18 mouse cellular contexts compared by ENCODE assay signal in genomic region chr13:92866680-92867079, GRCm38 (mm10). TPM values are rescaled to one million over a fixed set of nuclear protein-coding genes. Genes with fewer than 3 reads are reported as not detected.
DNase-seq lines count a peak whose midpoint lies in the region; ATAC-seq and TF ChIP-seq lines count a peak whose summit lies in the region.
"Had no signal": no experiment of that assay in that cellular context is flagged by ENCODE, and none has a peak within 500 bp of the region (broad histone marks: within the 10 kb centered on the region; RNA-seq: fewer than 3 reads in every experiment).

No protein-coding gene starts in this region.

- no peak overlapping the region for H3K4me3 ChIP-seq in gastrocnemius, adult 2 months
- no peak overlapping the region for H3K4me3 ChIP-seq in layer of hippocampus, adult 2 months
- H3K4me3 ChIP-seq: forebrain, embryonic 10.5 days; heart, embryonic 13.5 days; midbrain, embryonic 13.5 days had no signal

- no peak for ATAC-seq in CD4-positive, CD25-positive, alpha-beta regulatory T cell, adult 4 months
- ATAC-seq: midbrain, embryonic 13.5 days had no signal

- intact Hi-C loops in gastrocnemius, adult 2 months (cut with DNase I) = no loop called here

- no peak overlapping the region for H3K27ac ChIP-seq in gastrocnemius, adult 2 months
- no peak overlapping the region for H3K27ac ChIP-seq in layer of hippocampus, adult 2 months
- H3K27ac ChIP-seq: forebrain, embryonic 10.5 days; heart, embryonic 13.5 days; midbrain, embryonic 13.5 days had no signal

- TF ChIP-seq CTCF in gastrocnemius, adult 2 months (IDR thresholded peaks at IDR 0.05) = peak; percentile 38
- TF ChIP-seq CTCF in layer of hippocampus, adult 2 months (conservative IDR thresholded peaks at IDR 0.05) = peak; percentile 62

- no peak for DNase-seq in gastrocnemius, adult 2 months
- no peak for DNase-seq in gastrocnemius, adult 18-20 months (ENCODE audit: low spot score)
- DNase-seq in layer of hippocampus, adult 2 months (ENCODE audit: low spot score in 2 of 2) = no peak
- no peak for DNase-seq in layer of hippocampus, postnatal 36 days
- peak; percentile 57 for DNase-seq in 3T3-L1 (ENCODE audit: low read depth, low spot score)
- peak; percentile 3 for DNase-seq in adipocyte (ENCODE audit: low spot score)
- DNase-seq in cerebellum, postnatal 36 days = no peak
- DNase-seq: adrenal gland, adult 8-10 months; cerebellum, adult 11-12 months; gastrocnemius, postnatal 25 days; lung, adult 18-20 months; retina, postnatal 1 day; right cerebral cortex, postnatal 4 days; thymus, adult 18-20 months had no signal

RNA-seq across cellular contexts. Expression of gene Mtx3, which starts 22.1 kb away (rescaled TPM):
- 1 to 10 TPM; 4.3 to 4.7 TPM for total RNA-seq in gastrocnemius, adult 2 months (2021)
- total RNA-seq in gastrocnemius, adult 18-20 months (2021) = 1 to 10 TPM; 4.0 to 4.1 TPM
- total RNA-seq in layer of hippocampus, adult 2 months (2021) = 10 to 100 TPM; 30.2 to 34.4 TPM
- total RNA-seq in layer of hippocampus, postnatal 36 days (2021) = 10 to 100 TPM; 27.5 to 36.7 TPM
- polyA plus RNA-seq in CD4-positive, CD25-positive, alpha-beta regulatory T cell, adult 4 months (2017; shearing (Covaris generic)) = 1 to 10 TPM; 3.1 to 3.3 TPM

Comparison
In these comparisons a context has a peak if more than half of its experiments do, and no peak if none do; other contexts are left out.
1. DNase-seq: peak in 3T3-L1 (single experiment) and adipocyte (single experiment); none in gastrocnemius, adult 2 months (single experiment), gastrocnemius, adult 18-20 months (single experiment), layer of hippocampus, adult 2 months (0 of 2), layer of hippocampus, postnatal 36 days (0 of 2) and cerebellum, postnatal 36 days (0 of 2).
2. RNA of gene Mtx3, which starts 22.1 kb away (total RNA-seq): 27.5 to 36.7 TPM in layer of hippocampus, postnatal 36 days and 30.2 to 34.4 TPM in layer of hippocampus, adult 2 months; 4.3 to 4.7 TPM in gastrocnemius, adult 2 months and 4.0 to 4.1 TPM in gastrocnemius, adult 18-20 months; every median in the first group is over 4 times any median in the second.